Mouse (Mus musculus) spleen, postnatal 10 days (tissue): ENCODE results near the gene Calr4.

ENCODE experiments used
- DNase-seq, 2 experiments: peaks; one replicate each; pipeline ENCODE4 v3.0.0; 2021 to 2022; ENCODE audit warnings: low spot score in 2 of 2

Gene Calr4

DNA sequence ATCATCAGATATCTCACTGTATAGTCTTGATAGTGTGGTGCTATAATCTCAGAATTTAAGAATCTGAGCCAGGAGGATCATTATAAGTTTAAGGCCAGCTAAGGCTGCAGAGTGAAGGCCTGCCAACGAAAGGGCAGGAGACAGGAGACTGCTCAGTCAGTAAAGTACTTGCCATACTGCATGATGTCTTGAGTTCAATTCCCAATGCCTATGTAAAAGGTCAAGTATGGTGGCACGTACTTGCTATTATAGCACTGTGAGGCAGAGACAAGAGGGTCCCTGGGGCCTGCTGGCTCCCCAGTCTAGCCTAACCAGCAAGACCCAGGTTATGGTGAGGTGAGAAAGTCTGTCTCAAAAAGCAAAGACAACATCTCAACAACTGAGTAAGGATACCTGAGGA is at the start of gene Calr4:
Gene Calr4 (plus strand): TSS at position 301 of the 400 bp plus-strand sequence.
- no peak for DNase-seq

DNA sequence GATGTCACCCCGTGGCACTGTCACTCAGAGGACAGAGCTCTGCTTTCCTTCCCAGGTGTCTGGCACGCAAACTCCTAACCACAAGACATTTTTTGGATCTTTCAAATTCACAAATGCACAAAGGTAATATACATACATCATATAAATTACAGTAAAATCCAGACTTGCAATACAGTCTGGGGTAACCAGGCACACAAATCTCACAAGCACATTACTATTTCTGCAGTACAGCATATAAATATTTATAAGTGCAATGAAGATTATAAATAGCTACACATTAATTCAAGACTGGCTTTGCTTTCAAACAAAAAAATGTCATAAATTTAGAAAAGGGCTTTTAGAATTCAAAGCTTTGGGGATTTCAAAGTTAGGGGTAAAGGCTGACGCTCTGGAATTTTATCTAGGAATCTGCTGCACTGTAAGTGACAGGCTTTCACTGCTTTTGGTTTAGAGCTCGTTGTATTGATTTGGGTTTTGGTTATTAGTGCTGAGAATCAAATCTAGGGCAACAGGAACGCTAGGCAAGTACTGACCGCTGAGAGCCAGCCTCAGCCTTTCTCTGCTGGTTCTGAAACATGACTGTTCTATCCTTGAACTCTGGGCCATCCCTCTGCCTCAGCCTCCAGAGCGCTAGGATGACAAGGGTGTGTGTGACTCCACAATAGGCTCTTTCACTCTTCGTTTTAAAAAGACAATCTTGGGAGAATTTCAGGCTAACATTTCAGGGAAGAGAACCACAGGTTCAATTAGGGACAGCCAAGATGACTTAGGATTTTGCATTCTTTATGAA is 48.5 kb upstream of the Calr4 start:
- DNase-seq: no peak

DNA sequence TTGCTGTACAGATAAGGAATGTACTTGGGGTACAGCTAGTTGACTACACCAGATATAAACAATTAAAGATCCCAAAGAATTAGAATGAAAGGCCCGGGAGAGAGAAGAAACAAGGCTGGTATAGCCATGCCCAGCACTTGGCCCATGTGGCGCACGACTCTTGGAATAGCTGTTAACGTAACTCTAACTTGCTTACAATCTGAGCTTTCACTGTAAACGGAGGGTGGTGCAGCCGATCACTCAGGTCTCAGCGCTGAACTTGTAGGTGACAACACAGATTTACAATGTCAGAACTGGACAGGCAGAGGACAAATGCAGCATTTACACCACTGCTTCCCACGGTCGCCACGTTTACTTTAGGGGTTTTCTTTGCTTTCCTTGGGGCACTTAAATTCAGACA is 42.7 kb upstream of the Calr4 start:
- no peak for DNase-seq

DNA sequence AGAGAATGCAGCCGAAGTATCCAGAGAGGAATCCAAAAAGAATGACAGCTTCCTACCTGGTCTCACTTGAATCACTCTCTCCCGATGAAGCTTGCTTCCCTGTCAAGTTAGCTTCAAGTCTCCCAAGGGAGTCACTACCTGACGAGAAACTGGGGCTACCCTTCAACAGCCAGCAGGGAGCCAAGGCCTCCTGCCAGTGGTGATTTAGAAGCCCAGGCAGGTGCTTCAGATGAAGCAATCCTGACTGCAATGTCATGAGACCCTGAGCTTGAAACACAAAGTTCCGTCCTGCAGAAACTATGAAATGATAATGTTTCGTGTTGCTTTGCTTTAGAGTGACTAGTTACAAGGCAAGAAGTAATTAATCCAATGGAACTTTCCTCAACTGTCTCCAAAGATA is 40.4 kb upstream of the Calr4 start:
- DNase-seq: no peak

GRCm38 (mm10) chr4:109195900-109196629 is 38.2 kb upstream of the Calr4 start:
- no peak for DNase-seq

DNA sequence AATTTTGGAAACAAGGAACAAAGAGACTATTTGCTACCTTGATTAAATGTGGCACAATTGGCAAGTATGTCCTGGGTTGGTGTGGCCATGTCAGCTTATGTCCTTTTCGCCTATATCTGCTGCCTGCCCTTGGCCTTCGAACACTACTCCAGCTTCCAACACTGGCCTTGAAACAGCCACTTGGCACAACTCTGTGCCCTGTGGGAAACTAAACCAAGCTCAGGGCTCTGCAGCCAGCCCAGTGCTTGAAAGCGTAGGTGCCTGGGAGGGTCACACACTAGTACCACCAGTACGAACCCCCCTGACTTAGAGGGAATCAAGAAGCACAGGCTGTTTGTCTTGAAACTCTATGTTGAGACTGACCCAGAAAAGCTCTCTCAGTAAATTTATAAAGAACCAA is 35.2 kb upstream of the Calr4 start:
- no peak for DNase-seq

- peak; percentile 98 to 100 for DNase-seq
These were observed 32.5 kb upstream of the Calr4 start, which contains the start of gene Osbpl9 for GRCm38 (mm10) chr4:109201582-109202424. Osbpl9 (minus strand) TSS chr4:109202272.

GRCm38 (mm10) chr4:109203931-109204330 is 30.4 kb upstream of the Calr4 start:
- no peak for DNase-seq

DNA sequence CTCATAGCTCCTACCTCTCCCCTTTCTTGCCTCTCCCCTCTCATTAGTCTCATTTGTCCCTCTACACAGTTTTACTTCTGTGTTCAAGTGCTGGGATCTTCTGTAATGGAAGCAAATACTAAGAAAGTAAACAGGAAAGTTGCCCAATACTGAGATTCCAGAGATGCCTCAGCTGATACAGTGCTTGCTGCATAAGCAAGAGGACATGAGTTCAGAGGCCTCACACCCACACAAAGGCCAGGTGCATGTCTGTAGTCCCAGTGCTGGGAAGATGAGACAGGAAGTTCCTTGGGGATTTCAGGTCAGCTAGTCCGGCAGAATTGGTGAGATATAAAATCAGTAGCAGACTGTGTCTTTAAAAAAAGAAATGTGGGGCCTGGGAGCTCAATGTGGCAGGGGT is 29.9 kb upstream of the Calr4 start:
- DNase-seq: no peak

- no peak for DNase-seq
These were observed 26.8 kb upstream of the Calr4 start for GRCm38 (mm10) chr4:109207524-109207923.

- no peak for DNase-seq
These were observed 24.0 kb upstream of the Calr4 start for GRCm38 (mm10) chr4:109210253-109210652.

- no peak for DNase-seq
These were observed 23.4 kb upstream of the Calr4 start for GRCm38 (mm10) chr4:109210881-109211280.

DNA sequence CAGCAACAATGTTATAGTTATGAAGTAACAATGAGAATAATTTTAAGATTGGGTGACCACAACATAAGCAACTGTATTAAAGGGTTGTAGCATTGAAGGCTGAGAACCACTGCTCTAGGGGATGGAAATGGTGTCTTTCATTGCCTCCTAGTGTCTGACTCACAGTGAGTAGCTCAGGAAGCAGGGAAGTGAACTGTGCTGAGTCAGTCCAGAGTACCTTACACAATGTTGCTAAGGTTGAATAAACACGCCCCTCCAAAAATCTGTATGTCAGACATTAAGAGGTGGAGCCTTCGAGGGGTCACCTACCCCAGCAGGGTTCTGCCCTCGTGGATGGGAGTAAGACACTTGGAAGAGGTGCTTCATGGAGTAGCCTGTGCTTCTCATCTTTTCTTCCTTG is 20.3 kb upstream of the Calr4 start:
- no peak for DNase-seq

GRCm38 (mm10) chr4:109218008-109218407 is 16.3 kb upstream of the Calr4 start:
- no peak for DNase-seq

DNA sequence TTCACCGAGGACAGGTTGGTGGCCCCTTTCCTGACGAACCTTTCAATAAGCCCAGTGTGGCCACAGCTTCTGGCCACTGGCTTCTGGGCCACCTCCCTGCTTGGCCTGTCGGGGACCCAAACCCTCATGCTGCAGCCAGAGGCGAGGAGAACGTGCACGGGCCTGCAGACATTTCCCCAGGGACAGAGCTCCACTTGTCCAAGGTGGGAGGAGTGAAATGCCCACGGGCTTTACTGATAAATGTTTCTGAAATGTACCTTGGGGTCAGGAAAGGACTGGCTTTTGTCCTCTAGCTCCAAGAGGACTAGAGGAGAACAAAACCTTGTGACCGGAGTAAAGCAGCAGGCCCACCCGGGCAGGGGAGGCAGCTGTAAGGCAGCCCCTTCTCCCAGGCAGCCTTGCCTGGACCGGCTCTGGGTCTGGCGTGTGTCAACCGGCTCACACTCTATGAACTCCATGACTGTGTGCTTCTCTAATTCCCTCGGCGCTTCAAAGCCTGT is 13.8 kb upstream of the Calr4 start:
- DNase-seq: no peak

DNA sequence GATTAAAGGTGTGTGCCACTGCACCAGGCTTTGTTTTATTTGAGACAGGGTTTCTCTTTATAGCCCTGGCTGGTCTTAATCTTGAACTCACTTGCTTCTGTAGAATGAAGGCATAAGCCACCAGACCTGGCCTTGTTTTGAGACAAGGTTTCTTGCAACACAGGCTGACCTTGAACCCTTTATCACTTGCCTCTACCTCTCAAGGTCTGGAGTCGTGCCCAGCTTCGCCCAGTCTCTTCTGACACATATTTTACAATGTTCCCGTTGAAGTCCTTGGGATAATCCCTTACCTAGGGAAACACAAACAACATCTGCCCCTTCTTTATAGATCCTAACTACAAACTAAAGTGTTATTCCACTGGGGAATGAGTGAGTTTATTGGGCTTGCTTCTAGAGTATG is 12.3 kb upstream of the Calr4 start:
- no peak for DNase-seq

DNA sequence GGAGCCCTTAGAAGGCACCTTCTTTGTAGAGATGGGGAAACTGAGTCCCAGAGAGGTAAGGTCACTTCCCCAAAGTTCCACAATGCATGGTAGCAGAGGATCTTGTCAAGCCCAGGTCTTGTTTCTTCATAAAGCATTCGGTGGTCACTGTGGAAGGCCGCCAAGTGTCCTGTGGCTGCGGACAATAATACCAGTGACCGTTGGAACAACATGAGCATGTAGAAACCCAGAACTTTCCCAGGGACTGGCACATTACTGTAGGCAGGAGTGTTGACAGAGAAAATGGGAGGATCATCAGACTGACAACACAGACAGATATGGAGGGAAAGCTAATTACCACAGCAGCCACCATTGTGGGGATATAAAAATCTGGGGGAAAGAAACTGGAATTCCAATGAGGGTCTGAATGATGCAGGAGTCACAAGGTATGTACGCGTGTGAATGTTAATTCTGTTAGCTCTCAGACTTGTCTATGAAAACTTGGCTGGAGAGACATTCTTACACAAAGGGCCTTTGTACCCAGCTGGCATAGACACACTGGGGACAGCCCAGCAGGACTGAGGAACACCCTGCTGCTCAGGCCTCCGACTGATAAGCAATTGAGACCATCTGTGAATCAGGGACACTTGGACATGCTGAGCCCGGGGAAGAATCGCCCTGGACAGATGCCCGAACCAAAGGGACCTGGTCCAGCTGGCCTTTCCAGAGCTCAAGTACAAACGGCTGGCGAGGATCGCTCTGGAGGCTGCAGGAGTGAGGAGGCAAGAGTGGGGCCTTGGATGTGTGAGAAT is 9.3 kb upstream of the Calr4 start:
- DNase-seq: no peak

DNA sequence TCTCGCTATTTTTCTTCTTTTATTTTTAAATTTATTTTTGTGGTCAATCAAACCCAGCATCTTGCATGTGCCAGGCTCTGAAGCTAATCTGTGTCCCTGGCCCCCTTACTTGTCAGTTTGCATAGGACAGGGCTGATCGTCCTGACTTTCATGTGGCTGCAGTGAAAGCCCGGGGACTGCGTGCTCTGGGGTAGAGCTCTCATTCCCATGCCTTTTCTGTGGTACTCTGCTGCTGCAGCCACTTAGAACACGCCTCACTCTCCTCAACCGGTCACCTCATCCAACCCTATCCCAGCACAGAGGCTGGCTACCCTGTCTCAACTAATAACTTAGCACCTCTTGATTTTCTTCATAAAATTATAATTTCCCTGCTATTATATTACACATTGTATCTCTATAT is 8.7 kb upstream of the Calr4 start:
- no peak for DNase-seq

- DNase-seq: no peak
These were observed 8.2 kb upstream of the Calr4 start for GRCm38 (mm10) chr4:109226071-109226470.

- DNase-seq: no peak
These were observed 4.5 kb upstream of the Calr4 start for GRCm38 (mm10) chr4:109229766-109230279.

- no peak for DNase-seq
These were observed 593 bp downstream of the Calr4 start for GRCm38 (mm10) chr4:109234806-109235350.
